Mouse (Mus musculus) forebrain, embryonic 16.5 days (tissue): ENCODE measurements at regions not wholly inside any gene's neighbourhood (a gene's known extent, or its start where the extent isn't known, plus 50 kb on each side); places are given as distances from the start of the nearest gene placed in this dataset.

Experiments
- ATAC-seq: fragments of 200-750 bp; cut with Nextera tagmentation; 2 replicates; pipeline ENCODE4 v1.8.0; 2017; ENCODE audit warnings: mild to moderate bottlenecking, moderate library complexity
- H3K27ac ChIP-seq: fragments of 300-500 bp; sonication (generic); 2 replicates; pipeline ENCODE4 v1.5.1; 2014; ENCODE audit warnings: low read length, control low read depth
- H3K27me3 ChIP-seq: fragments of 300-500 bp; sonication (generic); replicated peaks from 2 replicates; pipeline ENCODE4 v1.6.1; 2014; ENCODE audit warnings: low read length; ENCODE audit not compliant: control insufficient read depth, insufficient read depth
- H3K36me3 ChIP-seq: fragments of 300-500 bp; sonication (generic); 2 replicates; pipeline ENCODE4 v1.6.1; 2014; ENCODE audit not compliant: control insufficient read depth, insufficient read depth
- H3K4me1 ChIP-seq: fragments of 300-500 bp; sonication (generic); replicated peaks from 2 replicates; pipeline ENCODE4 v1.6.1; 2014; ENCODE audit warnings: low read length; ENCODE audit not compliant: control insufficient read depth, insufficient read depth
- H3K4me2 ChIP-seq: fragments of 300-500 bp; sonication (generic); 2 replicates; pipeline ENCODE4 v1.6.1; 2014; ENCODE audit warnings: mild to moderate bottlenecking, low read length, control low read depth
- H3K4me3 ChIP-seq: fragments of 300-500 bp; sonication (generic); replicated peaks from 2 replicates; pipeline ENCODE4 v1.5.1; 2014; ENCODE audit warnings: mild to moderate bottlenecking, low read length, control low read depth
- H3K9ac ChIP-seq: fragments of 300-500 bp; sonication (generic); replicated peaks from 2 replicates; pipeline ENCODE4 v1.6.1; 2014; ENCODE audit warnings: low read depth, low read length, control low read depth
- H3K9me3 ChIP-seq: fragments of 300-500 bp; sonication (generic); 2 replicates; pipeline ENCODE4 v1.6.1; 2016; ENCODE audit warnings: low read length; ENCODE audit not compliant: control insufficient read depth
- WGBS: fragments of 180-500 bp; shearing (Covaris S2); extraction: QIAGEN DNeasy Blood & Tissue Kit; methylation state at CpG from one replicate; pipeline ENCODE4 v1.1.7; 2014; 5-methylcytosine and 5-hydroxymethylcytosine counted together

- H3K9ac ChIP-seq: no peak overlapping the region
- no peaks in the 10 kb centered on the region for H3K9me3 ChIP-seq
- peaks cover 6% of the 10 kb centered on the region for H3K4me1 ChIP-seq
- H3K36me3 ChIP-seq: no peaks in the 10 kb centered on the region
- H3K4me2 ChIP-seq: no peak overlapping the region
- H3K27ac ChIP-seq: no peak overlapping the region
- no peaks in the 10 kb centered on the region for H3K27me3 ChIP-seq
- H3K4me3 ChIP-seq: no peak overlapping the region
- no peak for ATAC-seq
- WGBS: 89% methylated on average over 2 of the region's 2 CpGs
Observed at GRCm38 (mm10) chr5:15846790-15847189, 87.7 kb upstream of the Cacna2d1 start.

- no peak overlapping the region for H3K4me3 ChIP-seq
- no peak overlapping the region for H3K9ac ChIP-seq
- H3K27me3 ChIP-seq: no peaks in the 10 kb centered on the region
- WGBS: 61% methylated on average over 5 of the region's 5 CpGs
- no peak overlapping the region for H3K4me2 ChIP-seq
- no peaks in the 10 kb centered on the region for H3K9me3 ChIP-seq
- H3K36me3 ChIP-seq: no peaks in the 10 kb centered on the region
- no peak for ATAC-seq
- no peak overlapping the region for H3K27ac ChIP-seq
- peaks cover 6% of the 10 kb centered on the region for H3K4me1 ChIP-seq
Observed at GRCm38 (mm10) chr5:15849520-15849919, 85.0 kb upstream of the Cacna2d1 start.

GRCm38 (mm10) chr5:15850126-15850801, 84.2 kb upstream of the Cacna2d1 start:
- H3K27ac ChIP-seq: 0 out of 2 replicates have a peak overlapping the region, but pooled peaks have one; percentile 33
- no peaks in the 10 kb centered on the region for H3K36me3 ChIP-seq
- H3K4me1 ChIP-seq: peaks cover 6% of the 10 kb centered on the region
- H3K4me2 ChIP-seq: peak overlapping the region; percentile 31; the same call in 1 of the 2 replicates
- H3K9ac ChIP-seq: no peak overlapping the region
- no peak overlapping the region for H3K4me3 ChIP-seq
- H3K9me3 ChIP-seq: no peaks in the 10 kb centered on the region
- ATAC-seq: peak; percentile 93
- no peaks in the 10 kb centered on the region for H3K27me3 ChIP-seq
- WGBS: 20% methylated on average over 7 of the region's 7 CpGs

GRCm38 (mm10) chr5:15854752-15855151, 79.7 kb upstream of the Cacna2d1 start:
- Histone ChIP-seq H3K36me3 (no peaks in the 10 kb centered on the region), H3K27ac (no peak overlapping the region), H3K9me3 (no peaks in the 10 kb centered on the region), H3K27me3 (no peaks in the 10 kb centered on the region), H3K4me3 (no peak overlapping the region), H3K4me2 (no peak overlapping the region), H3K4me1 (peaks cover 6% of the 10 kb centered on the region), H3K9ac (no peak overlapping the region)
- ATAC-seq: no peak
- WGBS: 88% methylated on average over 1 of the region's 1 CpGs

- 22% methylated on average over 1 of the region's 1 CpGs for WGBS
- ATAC-seq: no peak
- H3K4me1 ChIP-seq: no peaks in the 10 kb centered on the region
Observed at GRCm38 (mm10) chr5:15857034-15857433, 77.5 kb upstream of the Cacna2d1 start.

GRCm38 (mm10) chr5:15874065-15874464, 60.4 kb upstream of the Cacna2d1 start:
- Histone ChIP-seq H3K4me1 (no peaks in the 10 kb centered on the region), H3K27me3 (peaks cover 2% of the 10 kb centered on the region; the same call in 1 of the 2 replicates), H3K4me3 (no peak overlapping the region), H3K27ac (no peak overlapping the region), H3K9ac (no peak overlapping the region), H3K36me3 (no peaks in the 10 kb centered on the region), H3K4me2 (no peak overlapping the region), H3K9me3 (no peaks in the 10 kb centered on the region)
- WGBS: 41% methylated on average over 3 of the region's 3 CpGs
- ATAC-seq: no peak

More at GRCm38 (mm10) chr5:15857034-15857433, 77.5 kb upstream of the Cacna2d1 start:
- Histone ChIP-seq H3K4me3 (no peak overlapping the region), H3K36me3 (no peaks in the 10 kb centered on the region), H3K9me3 (no peaks in the 10 kb centered on the region), H3K27me3 (no peaks in the 10 kb centered on the region), H3K27ac (no peak overlapping the region), H3K4me2 (no peak overlapping the region), H3K9ac (no peak overlapping the region)

GRCm38 (mm10) chr5:15883004-15883403, 51.5 kb upstream of the Cacna2d1 start:
- no peaks in the 10 kb centered on the region for H3K9me3 ChIP-seq
- H3K9ac ChIP-seq: no peak overlapping the region
- no peak overlapping the region for H3K27ac ChIP-seq
- no peaks in the 10 kb centered on the region for H3K27me3 ChIP-seq
- H3K36me3 ChIP-seq: no peaks in the 10 kb centered on the region
- no peak for ATAC-seq
- H3K4me2 ChIP-seq: no peak overlapping the region
- no peaks in the 10 kb centered on the region; the same call in 1 of the 2 replicates for H3K4me1 ChIP-seq
- H3K4me3 ChIP-seq: no peak overlapping the region
